Mouse (Mus musculus) lung, postnatal 10 days (tissue): ENCODE data around the gene Dmwd.

ENCODE experiments used
- DNase-seq: peaks from one replicate; pipeline ENCODE4 v3.0.0; 2021

The Dmwd gene

DNA sequence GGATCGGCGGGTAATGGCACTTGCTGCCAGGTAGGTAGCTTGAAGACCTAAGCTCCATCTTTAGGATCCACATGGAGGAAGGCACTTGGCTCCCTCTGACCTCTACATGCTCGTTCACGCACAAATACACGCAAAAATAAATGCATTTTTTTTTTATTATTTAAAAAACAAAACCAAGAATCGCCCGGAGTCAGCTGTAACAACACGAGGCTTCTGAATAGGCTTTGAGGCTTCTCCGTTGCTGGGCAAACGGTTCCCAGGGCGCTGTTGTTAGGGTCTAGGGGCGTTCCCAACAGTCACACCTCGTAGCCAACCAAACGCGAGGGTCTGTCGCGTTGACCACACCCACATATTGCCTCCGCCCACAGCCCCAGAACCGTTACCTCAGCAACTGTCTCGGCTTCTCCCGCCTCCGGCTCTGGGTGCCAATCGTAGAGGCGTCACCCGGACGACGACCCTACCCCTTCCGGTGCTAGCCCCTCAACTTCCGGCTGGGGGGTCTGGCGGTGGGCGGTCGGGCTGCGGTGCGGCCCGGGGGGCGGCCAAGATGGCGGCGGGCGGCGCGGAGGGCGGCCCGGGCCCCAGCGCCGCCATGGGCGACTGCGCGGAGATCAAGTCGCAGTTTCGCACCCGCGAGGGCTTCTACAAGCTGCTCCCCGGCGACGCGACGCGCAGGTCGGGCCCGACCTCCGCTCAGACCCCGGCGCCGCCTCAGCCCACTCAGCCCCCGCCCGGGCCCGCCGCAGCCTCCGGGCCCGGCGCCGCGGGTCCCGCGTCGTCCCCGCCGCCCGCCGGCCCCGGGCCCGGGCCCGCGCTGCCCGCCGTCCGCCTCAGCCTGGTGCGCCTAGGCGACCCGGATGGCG lies at the start of gene Dmwd:
Gene Dmwd, plus strand, starts transcription at position 505 of the 863 bp plus-strand sequence.
- DNase-seq = peak; percentile 99

DNA sequence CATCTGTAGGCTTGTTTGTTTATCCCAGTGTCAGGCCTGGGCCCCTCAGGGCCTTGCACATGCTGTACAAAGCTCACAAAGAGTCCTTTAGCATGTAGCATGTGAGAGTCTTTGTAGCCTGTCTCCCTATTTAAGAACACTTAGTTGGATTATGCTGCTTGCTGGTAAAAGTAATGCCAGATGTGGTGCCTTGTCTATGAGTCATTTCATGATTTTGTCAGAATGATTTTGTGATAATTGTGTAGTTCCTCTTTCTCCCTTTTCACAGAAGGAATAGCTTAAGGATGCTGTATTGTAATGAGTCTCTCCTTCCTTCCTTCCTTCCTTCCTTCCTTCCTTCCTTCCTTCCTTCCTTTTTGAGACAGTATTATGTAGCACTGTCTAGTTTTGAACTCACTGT lies 48.0 kb upstream of the Dmwd start:
- DNase-seq = no peak

DNA sequence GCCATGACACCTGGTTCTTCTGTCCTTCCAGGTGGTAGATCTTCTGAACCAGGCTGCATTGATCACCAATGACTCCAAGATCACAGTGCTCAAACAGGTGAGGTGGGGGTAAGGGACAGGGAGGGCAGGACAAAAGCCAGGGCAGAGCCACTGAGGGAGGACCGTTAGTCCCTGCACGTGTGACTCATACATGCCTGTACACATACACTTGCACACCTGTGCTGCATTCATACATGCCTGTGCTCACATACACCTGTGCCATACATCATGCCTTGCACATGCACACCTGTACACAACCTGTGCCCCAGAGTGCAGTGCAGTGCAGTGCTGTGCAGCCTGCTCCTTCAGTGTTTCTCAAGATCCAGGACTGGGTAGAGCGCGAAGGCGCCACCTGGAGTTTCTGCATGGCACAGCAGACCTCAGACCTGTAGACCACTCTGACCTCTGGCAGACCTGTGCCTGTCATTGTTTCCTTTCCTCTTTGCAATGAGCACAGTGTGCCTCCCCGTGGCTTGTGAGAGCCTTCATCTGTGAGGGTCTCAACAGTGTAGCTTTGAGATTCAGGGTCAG lies 46.9 kb upstream of the Dmwd start:
- peak; percentile 72 for DNase-seq

DNA sequence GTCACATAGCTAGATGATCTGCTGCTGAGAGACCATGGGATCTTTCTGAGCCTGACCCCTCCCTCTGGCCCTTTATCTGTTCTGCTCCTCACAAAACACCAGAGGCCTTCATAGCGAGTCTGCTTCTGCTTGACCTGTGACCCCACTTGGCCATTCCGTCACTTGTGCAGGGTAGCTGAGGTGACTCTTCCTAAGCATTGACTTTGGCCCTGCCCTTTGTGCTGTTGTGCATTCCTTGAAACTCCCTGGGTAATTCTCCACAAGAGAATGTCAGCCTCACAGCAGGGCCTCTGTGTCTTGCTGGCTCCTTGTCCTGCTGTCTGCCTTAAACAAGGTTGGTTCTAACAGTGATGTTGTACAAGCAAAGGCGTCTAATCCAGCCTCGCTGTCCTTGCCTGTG lies 44.4 kb upstream of the Dmwd start:
- no peak for DNase-seq

DNA sequence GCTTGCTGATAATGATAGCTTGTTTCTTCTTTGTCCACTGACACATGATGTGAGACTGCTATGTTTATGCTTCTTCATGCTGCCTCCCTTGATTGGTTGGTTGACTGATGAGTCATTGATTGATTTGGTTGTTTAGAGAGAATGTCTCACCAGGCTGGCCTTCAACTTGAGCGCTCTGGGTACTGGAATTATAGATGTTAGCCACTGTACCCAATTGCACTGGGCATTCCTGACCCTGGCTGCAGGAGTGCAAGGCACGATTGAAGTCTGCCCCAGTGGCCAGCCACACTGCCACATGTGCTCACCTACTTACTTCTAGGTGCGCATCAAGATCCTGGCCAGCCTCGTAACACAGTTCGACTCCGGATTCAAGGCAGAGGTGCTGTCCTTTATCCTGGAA lies 31.4 kb upstream of the Dmwd start:
- DNase-seq = no peak

DNA sequence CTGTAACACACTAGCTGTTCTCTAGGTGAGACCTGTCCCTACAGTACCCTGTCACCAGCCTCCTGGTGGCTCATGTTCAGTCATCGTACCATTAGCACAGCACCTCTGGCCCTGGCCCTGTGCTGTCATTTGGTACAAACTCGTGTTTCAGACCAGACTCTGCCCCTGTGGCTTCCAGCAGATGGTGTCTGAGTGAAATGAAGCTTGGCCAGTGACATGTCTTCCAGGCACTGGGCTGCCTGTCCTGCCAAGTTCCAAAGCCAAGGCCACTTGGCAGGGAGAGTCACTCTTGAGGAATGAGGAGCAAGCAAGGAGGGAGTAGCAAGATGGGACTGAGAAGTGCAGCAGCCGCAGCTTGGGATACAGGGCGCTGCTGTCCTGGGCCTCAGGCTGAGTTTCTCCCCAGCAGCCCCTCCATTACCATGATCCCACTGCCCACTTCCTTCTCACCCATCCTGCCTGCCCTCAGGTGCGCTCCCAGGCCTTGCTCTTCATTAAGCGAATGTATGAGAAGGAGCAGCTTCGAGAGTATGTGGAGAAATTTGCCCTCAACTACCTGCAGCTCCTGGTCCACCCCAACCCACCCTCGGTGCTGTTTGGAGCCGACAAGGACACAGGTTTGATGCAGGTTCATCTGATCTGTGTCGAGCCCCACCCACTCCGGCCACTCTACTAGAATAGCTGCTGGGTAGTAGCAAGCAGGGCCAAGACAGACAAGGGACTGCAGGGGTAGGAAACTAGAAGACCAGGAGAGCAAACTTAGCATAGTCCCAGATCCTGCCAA lies 29.5 kb upstream of the Dmwd start:
- peak; percentile 67 for DNase-seq

DNA sequence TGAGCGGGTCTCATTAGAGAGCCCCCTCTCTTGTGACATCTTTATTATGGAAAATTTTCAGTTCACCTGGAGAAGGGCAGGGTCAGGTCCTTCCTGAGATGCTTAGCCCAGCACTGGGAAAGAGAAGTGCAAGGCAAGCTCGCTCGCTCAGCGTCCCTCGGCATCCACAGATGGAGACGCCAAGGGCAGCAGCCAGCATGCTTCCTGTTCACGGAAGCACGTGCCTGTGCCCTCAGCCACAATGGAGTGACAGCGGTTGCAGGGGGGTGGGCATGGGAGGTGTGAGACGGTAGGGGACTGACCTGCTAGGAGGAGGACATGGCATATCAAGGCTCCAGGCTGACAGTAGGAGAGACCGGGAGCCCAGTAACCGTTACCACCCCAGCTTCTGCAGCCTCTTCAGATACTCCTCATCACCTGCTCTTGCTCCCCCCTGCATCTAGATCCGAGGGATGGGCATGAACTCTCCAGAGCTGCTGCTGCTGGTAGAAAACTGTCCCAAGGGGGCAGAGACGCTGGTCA lies 28.0 kb upstream of the Dmwd start:
- no peak for DNase-seq

DNA sequence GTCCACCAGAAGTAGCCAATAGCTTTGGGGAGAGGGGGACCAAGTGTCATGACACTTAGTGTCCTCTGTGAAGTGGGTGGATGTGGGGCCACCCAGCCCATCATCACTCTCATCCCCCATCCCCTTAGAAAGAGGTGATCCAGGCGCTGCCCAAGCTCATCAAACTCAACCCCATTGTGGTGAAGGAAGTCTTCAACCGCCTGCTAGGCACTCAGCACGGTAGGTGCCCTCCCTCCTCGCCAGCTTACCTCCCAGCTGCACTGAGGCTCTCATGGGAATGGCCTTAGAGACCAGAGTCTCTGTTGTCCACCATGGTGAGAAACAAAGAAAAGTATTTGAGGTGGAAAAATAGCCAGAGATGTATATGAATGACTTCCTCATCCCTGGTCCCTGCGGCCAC lies 26.8 kb upstream of the Dmwd start:
- DNase-seq = no peak

DNA sequence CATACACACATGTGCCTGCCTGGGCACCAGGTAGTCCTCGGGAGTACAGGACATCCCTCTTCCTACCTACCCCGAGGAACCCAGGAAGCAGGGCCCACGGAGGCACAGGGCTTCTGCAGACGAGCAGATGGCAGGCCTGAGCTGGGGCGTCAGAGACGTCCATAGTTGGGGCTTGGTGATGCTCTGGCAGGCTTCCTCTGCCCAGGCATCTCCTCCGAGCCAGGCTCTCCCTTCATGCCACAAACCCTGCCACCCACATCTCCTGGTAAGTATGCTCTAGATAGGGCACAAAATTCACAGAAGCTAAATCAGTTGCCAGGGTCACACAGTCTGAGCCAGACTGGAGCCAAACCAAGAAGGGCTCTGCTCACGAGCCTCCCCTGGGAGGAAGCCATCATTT lies 25.9 kb upstream of the Dmwd start:
- DNase-seq = no peak

DNA sequence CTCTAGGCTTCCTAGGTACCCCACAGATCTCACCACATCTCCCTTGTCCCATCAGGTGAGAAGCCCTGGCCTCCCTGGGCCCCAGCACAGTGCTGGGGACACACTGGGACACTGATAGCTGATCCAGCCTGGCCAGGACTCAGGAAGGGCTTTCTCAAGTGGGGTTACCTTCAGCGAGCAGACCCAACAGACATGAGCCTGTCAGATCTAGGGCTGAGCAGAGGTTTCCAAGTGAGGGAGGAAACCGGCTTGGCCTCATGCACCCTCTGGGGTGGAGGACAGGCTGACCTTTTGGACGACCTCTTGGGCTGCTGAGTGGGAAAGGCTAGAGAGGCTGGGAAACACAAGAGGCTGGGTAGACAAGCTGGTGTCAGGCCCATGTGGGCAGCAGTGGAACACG lies 24.9 kb upstream of the Dmwd start:
- no peak for DNase-seq

DNA sequence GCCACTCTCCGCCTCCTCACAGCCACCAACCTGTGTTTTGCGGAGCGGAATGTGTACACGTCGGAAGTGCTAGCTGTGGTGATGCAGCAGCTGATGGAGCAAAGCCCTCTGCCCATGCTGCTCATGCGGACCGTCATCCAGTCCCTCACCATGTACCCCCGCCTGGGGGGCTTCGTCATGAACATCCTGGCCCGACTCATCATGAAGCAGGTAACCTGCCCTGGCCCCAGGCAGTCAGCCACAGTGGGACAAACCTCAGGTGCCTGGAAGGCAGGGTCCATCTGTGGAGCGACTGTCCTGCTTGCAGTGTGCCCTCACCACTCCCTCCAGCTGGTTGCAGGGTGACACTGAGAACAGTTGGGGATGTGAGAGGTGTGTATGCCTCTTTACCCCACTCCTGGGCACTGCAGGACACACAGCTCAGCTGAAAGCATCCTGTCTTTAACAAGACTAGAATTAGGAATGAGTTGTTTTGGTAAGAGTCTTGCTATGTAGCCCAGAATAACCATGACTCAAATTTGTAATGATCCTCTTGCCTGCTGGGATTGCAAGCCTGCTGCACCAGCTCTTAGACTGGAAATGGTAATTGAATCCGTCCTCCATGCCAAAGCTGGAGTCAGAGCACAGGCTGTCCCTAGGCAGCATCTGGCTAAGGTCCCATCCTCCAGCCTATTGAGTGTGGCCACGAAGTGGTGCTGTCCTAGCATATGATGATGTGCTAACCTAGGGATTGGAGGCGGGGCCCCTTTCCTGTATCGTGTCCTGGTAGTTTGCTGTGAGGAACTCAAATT lies 23.5 kb upstream of the Dmwd start:
- no peak for DNase-seq

DNA sequence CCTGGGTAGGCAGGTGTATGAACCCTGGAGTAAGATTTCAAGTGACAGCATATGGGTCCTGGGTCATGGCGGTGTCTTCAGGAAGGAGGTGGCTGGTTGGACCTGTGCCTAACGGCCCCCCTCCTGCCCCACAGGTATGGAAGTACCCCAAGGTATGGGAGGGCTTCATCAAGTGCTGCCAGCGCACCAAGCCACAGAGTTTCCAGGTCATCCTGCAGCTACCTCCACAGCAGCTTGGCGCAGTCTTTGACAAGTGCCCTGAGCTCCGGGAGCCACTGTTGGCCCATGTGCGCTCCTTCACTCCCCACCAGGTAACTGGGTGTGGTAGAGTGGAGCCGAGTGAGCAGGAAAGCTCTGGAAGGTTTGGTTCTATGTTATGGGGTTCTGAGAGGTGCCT lies 22.9 kb upstream of the Dmwd start:
- DNase-seq = no peak

DNA sequence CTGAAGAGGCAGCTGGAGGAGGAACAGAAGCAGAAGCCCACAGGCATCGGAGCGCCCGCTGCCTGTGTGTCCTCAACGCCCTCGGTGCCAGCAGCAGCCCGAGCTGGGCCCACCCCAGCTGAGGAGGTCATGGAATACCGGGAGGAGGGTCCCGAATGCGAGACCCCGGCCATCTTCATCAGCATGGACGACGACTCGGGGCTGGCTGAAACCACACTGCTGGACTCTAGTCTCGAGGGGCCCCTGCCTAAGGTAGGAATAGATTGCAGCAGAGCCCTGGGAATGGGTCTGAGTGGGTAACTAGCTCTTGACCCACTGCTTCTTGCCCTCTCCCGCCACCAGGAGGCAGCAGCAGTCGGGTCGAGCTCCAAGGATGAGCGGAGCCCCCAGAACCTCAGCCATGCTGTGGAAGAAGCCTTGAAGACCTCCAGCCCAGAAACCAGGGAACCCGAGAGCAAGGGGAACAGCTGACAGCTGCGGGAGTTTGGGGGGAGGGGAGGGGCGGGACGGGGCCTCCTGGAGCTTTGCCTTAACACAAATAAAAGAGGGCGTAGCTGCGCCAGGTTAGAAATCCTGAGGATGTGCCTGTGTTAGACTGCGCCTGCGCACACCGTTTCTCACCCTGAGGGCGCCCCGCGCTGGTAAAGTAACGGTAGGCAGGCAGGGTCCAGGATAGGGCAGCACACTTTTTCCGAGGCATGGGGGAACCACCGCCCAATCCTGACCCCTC lies 21.8 kb upstream of the Dmwd start, which contains the start of gene Rsph6a:
Gene Rsph6a, plus strand, starts transcription at position 644 of the 730 bp plus-strand sequence.
- peak; percentile 73 for DNase-seq

DNA sequence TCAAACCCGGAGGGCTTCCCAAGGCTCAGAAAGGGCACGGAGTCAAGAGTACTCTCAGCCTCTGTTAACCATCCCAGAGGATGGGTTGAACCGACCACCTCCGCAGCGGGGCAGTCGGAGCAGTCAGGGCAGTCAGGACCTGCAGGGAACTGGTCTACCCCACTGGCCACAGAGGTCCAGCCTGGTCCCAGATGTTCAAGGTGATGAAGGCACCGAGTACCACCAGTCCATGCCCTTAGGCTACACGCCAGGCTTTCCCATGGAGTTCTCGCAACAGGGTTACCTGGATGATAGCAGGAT lies 21.3 kb upstream of the Dmwd start:
- no peak for DNase-seq

DNA sequence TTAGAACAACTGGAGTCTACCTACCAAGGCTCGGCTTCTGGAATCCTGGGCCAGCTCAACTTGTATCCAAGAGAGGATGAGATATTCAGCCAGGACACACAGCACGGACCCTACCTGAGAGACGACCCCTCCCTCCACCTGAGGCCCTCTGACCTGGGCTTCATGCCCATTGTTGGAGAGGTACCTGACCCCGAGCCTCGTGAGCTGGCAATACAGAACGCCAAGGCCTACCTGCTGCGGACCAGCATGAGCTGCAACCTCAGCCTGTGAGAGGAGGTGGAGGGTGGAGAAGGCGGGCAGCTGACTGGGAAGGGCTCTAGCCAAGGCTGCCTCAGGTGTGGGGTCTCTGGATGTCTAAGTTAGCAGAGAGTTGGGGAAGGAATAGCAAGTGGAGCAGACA lies 20.9 kb upstream of the Dmwd start:
- DNase-seq = no peak

DNA sequence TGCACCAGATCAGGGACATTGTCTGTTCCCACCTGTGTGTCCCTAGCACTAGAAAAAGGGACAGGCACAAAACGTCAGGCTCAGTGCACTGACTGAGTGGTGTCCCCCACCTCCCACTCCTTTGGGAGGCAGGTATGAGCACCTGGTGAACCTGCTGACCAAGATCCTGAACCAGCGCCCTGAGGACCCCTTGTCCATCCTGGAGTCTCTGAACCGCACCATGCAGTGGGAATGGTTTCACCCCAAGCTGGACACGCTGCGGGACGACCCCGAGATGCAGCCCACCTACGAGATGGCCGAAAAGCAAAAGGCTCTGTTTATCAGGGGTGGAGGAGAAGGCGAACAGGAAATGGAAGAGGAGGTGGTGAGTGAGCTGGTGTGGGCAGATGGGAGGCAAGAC lies 18.6 kb upstream of the Dmwd start:
- no peak for DNase-seq

DNA sequence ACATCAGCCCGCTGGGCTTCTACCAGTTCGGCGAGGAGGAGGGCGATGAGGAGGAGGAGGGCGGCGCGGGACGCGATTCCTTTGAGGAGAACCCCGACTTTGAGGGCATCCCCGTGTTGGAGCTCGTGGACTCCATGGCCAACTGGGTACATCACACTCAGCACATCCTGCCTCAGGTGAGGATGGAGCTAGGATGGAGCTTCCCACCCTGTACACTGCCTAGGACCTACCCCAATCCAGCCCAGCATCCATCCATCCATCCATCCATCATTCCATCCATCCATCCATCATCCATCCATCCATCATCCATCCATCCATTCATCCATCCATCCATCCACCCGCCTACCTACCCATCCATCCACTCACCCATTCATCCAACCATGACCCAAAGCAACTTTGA lies 10.1 kb upstream of the Dmwd start:
- no peak for DNase-seq

DNA sequence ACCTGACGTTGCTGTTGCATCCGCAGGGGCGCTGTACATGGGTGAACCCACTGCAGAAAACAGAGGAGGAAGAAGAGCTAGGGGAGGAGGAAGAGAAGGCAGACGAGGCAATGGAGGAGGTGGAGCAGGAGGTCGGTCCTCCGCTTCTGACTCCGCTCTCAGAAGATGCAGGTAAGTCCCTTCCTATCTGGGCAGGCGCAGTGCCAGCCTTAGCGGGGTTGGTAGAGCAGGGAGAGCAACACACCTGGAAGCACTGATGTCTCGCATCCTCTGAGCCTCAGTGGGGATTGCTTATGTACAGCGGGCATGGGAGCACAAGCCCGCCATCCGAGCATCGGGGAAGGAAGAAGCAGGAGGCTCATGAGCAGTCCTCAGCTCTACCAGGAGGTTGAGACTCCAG lies 9.0 kb upstream of the Dmwd start:
- DNase-seq = no peak

DNA sequence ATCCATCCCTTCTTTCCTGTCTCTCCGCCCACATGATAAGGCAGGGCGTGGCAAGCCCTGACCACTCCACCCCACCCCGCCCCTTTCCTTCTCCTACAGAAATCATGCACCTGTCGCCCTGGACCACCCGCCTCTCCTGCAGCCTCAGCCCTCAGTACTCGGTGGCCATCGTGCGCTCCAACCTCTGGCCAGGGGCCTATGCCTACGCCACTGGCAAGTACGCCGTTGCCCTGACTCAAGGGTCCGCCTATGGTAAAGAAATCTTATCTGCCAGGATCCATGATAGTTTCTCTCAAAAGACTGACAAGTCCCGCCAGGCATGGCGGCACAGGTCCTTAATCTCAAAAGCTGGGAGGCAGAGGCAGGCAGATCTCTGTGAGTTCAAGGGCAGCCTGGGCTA lies 8.1 kb upstream of the Dmwd start:
- no peak for DNase-seq

DNA sequence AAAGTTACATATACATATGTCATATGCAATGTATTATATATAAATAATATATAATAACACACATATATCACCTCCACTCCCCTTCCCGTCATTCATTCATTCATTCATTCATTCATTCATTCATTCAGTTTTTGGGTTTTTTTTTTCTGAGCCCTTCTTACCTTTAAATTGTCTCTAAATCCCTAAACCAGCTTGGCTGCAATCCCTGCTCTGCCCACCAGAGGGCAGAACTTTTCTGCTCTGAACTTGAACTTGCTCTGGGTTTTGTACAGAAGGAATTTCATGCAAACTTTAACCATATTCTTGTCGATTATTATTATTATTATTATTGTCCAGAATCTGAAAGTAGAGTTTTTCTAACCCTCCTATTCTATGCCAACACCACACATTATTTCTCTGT lies 7.3 kb upstream of the Dmwd start:
- peak; percentile 82 for DNase-seq

DNA sequence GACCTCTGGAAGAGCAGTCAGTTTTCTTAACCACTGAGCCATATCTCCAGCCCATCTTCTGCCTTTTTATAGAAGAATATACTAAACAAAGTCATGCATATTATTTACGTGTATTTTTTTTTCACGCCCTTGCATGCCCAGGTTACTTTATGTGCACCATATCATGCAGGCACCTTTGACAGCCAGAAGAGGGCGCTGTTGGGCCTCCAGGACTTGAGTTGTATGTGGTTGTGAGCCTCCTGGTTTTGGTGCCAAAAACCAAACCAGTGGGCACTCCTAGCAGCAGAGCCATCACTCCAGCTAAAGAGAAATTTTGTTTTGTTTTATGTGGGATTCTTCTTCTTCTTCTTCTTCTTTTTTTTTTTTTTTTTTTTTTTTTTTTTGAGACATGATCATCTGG lies 6.5 kb upstream of the Dmwd start:
- no peak for DNase-seq

DNA sequence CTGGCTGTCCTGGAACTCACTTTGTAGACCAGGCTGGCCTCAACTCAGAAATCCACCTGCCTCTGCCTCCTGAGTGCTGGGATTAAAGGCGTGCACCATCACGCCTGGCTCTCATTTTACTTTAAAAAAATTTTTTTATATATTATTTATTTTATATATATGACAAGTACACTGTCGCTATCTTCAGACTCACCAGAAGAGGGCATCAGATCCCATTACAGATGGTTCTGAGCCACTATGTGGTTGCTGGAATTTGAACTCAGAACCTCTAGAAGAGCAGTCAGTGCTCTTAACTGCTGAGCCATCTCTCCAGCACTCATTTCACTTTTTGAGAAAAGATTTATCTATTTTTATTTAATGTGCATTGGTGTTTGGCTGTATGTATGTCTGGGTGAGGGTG lies 5.0 kb upstream of the Dmwd start:
- DNase-seq = peak; percentile 1
